Mouse (Mus musculus) testis, adult 2 months (tissue): ENCODE results near the gene Immp2l.

Source experiments
- CTCF ChIP-seq: fragments of 200-500 bp; IDR thresholded peaks from 2 replicates; pipeline ENCODE4 v1.5.1; 2012; ENCODE audit warnings: low read depth, mild to moderate bottlenecking, inconsistent platforms, low read length, moderate library complexity; ENCODE audit not compliant: control insufficient read depth, insufficient read depth, insufficient replicate concordance
- POLR2A ChIP-seq: fragments of 200-500 bp; IDR thresholded peaks from 2 replicates; pipeline ENCODE4 v1.6.1; 2012; ENCODE audit warnings: low read depth, mild to moderate bottlenecking, inconsistent platforms, low read length, moderate library complexity; ENCODE audit not compliant: control insufficient read depth

GRCm38 (mm10) chr12:41417961-41418360 is 394.1 kb downstream of the Immp2l start:
- TF ChIP-seq POLR2A (no peak), CTCF (no peak)
